Mouse (Mus musculus) MEL (cell line): ENCODE measurements around the gene Rnase13.

Experiments
- MAZ ChIP-seq: IDR thresholded peaks from 2 replicates; pipeline ENCODE4 v1.6.1; 2012; ENCODE audit warnings: low read depth, mild to moderate bottlenecking, inconsistent platforms, low read length, improper control_type of control experiment
- MXI1 ChIP-seq: IDR thresholded peaks from 2 replicates; pipeline ENCODE4 v1.6.1; 2011; ENCODE audit warnings: mild to moderate bottlenecking, low read depth, low read length, improper control_type of control experiment

DNA sequence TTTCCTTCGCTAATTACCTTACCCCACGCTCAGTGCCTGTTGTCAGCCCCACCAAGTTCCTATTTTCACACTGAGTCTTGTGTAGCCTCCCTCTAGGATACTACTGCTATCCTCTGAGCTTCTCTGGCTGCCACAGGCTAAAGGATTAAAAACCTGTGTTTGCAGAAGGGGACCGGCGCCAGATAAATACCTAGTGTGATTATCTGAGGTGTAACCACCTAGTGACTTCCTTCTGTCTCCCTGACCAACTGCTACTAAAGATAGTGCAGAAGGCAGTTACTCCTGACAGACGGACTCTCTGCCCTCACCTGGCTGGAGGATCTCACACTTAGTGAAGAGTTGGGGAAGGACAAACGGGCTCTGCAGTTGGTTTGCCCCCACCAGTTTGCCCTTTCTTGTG lies 26.6 kb downstream of the Rnase13 start:
- TF ChIP-seq MAZ (no peak), MXI1 (no peak)
